In genomic region chr12:40498928-40499626, GRCm38 (mm10) we compare ENCODE assay signal across 8 mouse cellular contexts. TPM values are rescaled to one million over a fixed set of nuclear protein-coding genes. Genes with fewer than 3 reads are reported as not detected.
A peak's percentile ranks its signal among the peaks of the same experiment; 100 is the strongest.
DNase-seq lines count a peak whose midpoint lies in the region; ATAC-seq and TF ChIP-seq lines count a peak whose summit lies in the region.

No protein-coding gene starts in this region.

- DNase-seq in adrenal gland, adult (ENCODE audit: inconsistent age in 2 of 2, low spot score in 1 of 2), result peak; percentile 53 to 85
- DNase-seq in adrenal gland, postnatal 4 days (ENCODE audit: low spot score in 2 of 2), result no peak
- DNase-seq in testis, postnatal 14 days (ENCODE audit: low spot score), result no peak
- peak; percentile 62 to 68 for DNase-seq in heart, adult 18-20 months
- DNase-seq in kidney, postnatal 10 days, result peak; percentile 33
- DNase-seq in right cerebral cortex, postnatal 25 days, result peak; percentile 47

- H3K4me3 ChIP-seq in testis, adult 2 months (ENCODE audit: control insufficient read depth, low read depth, low read length), result no peak overlapping the region

- H3K4me1 ChIP-seq in testis, adult 2 months (ENCODE audit: control insufficient read depth, insufficient read depth, low read length), result no peaks in the 10 kb centered on the region

- H3K36me3 ChIP-seq in testis, adult 2 months (ENCODE audit: control insufficient read depth, insufficient read depth, low read length), result no peaks in the 10 kb centered on the region

- TF ChIP-seq CTCF in testis, adult 2 months (IDR thresholded peaks at IDR 0.05; ENCODE audit: control insufficient read depth, insufficient read depth, insufficient replicate concordance, low read depth, low read length), result 0 out of 2 replicates have a peak, but pooled peaks have one; percentile 8

- no peak for TF ChIP-seq POLR2A in testis, adult 2 months (IDR thresholded peaks at IDR 0.05; ENCODE audit: control insufficient read depth, low read depth, low read length)

- ATAC-seq in monocyte, adult 5-6 weeks (replicated peaks; ENCODE audit: insufficient number of reproducible peaks, low FRiP score, low TSS enrichment, poor library complexity, severe bottlenecking), result no peak

- no peaks in the 10 kb centered on the region for H3K27me3 ChIP-seq in testis, adult 2 months (ENCODE audit: control insufficient read depth, insufficient read depth, low read length)

- H3K27ac ChIP-seq in testis, adult 2 months (ENCODE audit: control insufficient read depth, insufficient read depth, low read depth, low read length), result no peak overlapping the region

RNA-seq across cellular contexts. Expression of gene Dock4, which starts 53.3 kb away (rescaled TPM):
- total RNA-seq in adrenal gland, postnatal 4 days (2021), result 10 to 100 TPM; 26.5 to 29.6 TPM
- polyA plus RNA-seq in testis, adult 2 months (2012; rRNA removed), result 0.56 and 0.59 TPM in 2 replicates
- total RNA-seq in heart, adult 18-20 months (2021), result 10 to 100 TPM; 11.9 to 13.9 TPM
- 8.9 to 13.2 TPM (median 9.0 TPM) in 3 replicates for total RNA-seq in monocyte, adult 5-6 weeks (2017)

RNA-seq across cellular contexts. Expression of gene Zfp277, which starts 53.4 kb away (rescaled TPM):
- 10 to 100 TPM; 27.6 to 32.3 TPM for total RNA-seq in adrenal gland, postnatal 4 days (2021)
- polyA plus RNA-seq in testis, adult 2 months (2012; rRNA removed), result 2.4 and 3.2 TPM in 2 replicates
- total RNA-seq in heart, adult 18-20 months (2021), result 10 to 100 TPM; 11.6 to 13.1 TPM
- total RNA-seq in monocyte, adult 5-6 weeks (2017), result 28.1 to 46.3 TPM (median 43.7 TPM) in 3 replicates

Comparison
In these comparisons a context has a peak if more than half of its experiments do, and no peak if none do; other contexts are left out.
1. DNase-seq: peak in adrenal gland, adult (2 of 2), heart, adult 18-20 months (2 of 2), kidney, postnatal 10 days (single experiment) and right cerebral cortex, postnatal 25 days (single experiment); none in adrenal gland, postnatal 4 days (0 of 2) and testis, postnatal 14 days (single experiment).